Mouse (Mus musculus) liver (tissue): ENCODE results near the gene Naa38.

Experiments
- DNase-seq: peaks from one replicate; pipeline ENCODE4 v3.0.0-alpha.2; 2020; ENCODE audit warnings: mixed read lengths

Naa38 gene

DNA sequence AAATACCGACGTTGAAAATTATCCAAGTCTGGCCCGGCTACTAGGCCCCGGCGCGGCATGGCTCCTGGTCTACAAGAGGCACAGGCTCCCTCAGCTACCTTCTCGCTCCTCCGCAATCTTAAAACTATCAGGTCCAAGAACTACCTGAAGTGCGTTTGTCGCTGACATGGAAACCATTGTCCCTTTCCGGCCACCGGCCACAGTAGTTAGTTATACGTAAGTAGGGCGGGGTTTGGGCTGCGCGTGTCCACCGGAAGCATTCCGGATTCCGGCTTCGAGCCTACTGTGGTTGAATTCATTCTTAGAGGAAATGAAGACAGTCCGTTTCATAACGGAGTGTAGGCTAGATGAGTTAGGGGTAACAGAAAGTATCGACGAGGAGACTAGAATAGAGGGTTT lies at the start of gene Naa38, which contains the start of gene Cyb5d1:
Gene Naa38 (plus strand): TSS at position 253 of the 399 bp plus-strand sequence.
Gene Cyb5d1 (minus strand): TSS at position 397 of the 399 bp plus-strand sequence.
- peak; percentile 90 for DNase-seq

DNA sequence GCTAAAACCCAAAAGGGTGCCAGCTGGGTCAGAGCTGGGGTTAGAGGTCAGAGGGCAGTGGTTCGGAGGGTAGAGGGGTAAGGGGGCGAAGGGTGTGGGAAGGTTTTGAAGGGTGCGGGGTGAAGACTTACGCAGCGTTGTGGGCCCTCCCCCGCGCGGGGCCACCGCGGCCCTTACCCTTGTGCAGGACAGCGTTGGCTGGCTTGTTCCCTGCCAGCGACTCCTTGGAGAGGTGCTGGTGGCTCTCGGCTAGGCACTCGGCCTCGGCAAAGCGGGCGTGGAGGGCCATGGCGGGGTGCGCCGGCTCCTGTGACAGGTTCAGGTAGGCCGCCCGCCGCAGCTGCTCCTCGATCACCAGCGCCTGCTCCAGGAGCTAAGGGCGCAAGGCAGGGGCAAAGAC lies 48.8 kb upstream of the Naa38 start:
- no peak for DNase-seq

GRCm38 (mm10) chr11:69356544-69356943 lies 38.7 kb upstream of the Naa38 start:
- DNase-seq, result no peak

DNA sequence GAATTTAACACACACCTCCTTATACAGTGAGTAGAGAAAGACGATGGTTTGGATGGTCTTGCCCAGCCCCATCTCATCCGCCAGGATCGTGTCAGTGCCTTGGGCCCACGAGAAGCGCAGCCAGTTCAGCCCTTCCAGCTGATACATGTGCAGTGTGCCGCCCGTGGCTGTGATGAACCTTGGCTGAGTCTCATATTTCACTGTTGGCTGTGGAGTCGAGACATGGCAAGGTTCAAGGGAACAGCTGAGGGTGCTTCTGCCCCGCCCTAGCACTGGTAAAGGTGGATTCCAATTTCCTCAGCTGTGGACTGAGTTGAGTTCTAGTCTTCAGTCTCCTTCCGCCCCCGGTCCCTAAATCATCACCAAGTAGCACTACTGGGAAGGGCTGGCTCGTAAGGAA lies 37.6 kb upstream of the Naa38 start:
- DNase-seq, result no peak

DNA sequence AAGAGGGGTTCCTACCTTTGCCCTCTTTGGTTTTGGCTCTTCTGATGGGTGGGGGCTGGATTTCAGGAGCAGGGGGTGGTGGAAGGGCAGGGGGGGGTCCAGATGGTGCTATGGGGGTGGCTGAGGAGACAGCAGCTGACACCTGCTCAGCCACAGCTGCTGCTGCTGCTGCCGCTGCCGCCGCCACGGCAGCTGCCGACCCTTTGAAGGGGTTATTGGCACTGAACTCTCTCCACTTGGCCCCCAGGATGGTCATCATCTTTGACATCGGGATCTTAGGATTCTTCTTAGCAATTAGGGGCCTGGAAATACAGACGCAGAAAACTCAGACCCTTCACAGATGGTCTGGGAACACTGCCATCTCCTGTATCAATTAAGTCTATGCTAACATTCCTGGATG lies 33.3 kb upstream of the Naa38 start:
- no peak for DNase-seq

DNA sequence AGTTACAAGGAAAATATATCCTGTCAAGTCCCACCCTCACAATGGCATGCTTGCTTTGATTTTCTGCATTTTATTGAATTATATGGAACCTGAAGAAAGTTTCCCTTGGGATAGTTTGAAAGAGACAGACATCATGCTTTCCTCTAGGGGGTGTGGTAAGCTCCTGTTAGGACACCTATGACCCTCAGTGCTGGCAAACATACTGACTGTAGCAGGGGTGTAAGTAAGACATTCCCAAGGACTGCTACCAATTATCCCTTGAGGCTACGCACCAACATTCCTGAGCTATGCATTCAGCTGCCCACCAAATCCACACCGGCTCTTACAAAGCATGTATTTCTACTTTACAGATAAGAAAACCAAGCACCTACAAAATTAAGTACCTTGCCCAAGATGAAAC lies 32.8 kb upstream of the Naa38 start:
- DNase-seq, result no peak

DNA sequence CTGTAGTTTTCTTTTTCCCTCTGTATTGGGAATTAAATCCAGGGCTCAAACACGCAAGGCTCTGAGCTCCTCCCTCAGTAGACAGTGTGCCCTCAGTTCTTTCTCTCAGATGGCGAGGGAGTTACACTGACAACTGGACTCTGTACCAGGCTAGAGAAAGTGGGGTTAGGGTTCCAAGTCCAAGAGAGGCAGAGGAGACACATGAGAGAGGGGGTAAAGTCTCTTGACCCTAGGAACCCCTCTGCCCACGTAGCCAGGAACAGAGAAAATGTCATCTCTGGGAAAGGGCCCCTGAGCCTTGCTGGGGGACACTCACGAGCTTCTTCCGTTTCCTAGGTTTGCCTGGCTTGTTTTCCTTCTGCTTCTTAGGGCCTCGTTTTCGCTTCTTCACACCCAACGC lies 30.9 kb upstream of the Naa38 start:
- DNase-seq, result no peak

DNA sequence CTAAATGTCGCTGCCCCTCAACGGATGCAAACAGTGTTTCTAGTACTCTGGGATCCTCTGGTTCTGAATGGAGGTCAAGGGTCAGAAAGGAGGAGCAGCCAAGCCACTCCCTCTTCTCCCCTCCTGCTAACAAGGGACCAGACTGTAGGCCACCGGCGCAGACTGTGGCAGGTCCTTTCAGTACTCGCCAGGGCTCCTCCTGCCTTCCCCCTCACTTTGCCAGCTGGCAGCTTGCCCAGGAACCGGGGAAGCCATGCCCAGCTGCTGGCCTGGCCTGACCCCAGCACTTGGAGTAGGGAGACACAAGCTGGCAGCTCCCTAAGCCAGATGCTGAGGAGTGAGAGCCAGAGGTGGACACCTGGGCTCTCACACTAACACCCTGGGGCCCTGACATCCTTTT lies 30.4 kb upstream of the Naa38 start:
- peak; percentile 63 for DNase-seq

- DNase-seq, result no peak
These were observed 29.6 kb upstream of the Naa38 start for GRCm38 (mm10) chr11:69365722-69366121.

DNA sequence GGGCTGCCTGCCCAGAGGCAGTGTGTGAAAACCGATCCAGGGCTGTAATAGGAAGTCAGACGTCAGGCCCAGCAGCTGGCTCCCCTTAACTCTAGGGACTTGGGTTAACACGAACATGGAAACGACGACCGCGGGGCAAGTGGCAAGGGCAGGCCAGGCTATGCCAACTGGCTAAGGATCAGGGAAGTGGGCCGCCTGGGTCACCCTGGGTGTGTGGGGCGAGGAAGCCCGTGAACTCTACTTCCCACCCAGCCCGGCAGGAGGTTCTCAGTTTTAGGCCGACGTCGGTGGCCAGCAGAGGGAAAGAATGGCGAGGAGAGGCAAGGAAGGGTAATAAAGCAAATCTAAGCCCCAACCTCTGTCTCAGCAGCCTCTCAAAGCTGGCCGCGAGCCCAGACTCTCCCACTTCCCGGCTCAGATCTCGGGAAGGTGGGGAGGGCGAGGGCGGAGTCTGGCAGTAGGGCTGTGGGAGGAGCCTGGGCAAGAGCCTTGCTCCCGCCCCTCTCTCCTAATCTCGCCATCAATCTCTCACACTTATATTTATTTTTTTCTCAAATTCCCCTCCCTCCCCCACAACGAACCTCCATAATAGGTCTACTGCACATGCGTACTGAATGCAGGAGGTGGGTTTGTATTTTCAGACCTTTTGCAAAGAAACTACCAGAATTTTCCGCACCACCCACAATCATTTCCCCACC lies 29.0 kb upstream of the Naa38 start:
- peak; percentile 89 for DNase-seq

GRCm38 (mm10) chr11:69366855-69367615 lies 28.3 kb upstream of the Naa38 start:
- no peak for DNase-seq

DNA sequence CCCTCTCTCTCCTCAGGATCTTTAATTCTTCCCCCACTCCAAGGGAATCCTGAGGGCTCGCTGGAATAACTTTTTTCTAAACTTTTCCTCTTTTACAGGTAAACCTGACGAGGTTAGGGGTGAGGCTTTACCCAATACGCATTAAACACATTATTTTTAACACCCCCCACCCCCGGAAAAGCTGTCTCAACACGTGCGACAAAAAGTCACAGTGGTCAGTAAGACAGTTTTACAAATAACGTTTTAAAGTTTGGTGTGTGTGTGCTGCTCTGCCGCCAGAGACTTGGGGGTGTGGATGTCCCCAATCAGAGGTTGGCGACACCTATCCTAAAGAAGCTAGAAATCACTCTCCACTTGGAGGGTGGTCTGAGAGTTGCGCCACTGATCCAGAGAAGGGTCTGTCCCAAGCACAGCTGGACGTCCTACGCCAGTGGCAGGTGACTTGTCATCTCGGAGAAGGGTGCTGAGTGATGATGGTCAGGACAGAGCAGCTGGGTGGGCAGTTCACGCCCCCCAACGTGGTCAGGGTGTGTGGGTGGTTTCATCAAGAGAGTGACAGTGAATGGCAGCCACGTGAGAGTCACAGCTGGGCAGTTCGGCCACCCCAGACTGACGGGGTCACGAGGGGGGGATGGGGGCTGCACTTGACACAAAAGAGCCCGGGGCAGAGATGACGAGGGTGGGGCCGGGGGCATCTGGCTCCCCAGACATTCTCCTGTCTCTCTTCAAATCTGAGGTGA lies 27.5 kb upstream of the Naa38 start:
- DNase-seq, result peak; percentile 25

- peak; percentile 58 for DNase-seq
These were observed 26.7 kb upstream of the Naa38 start for GRCm38 (mm10) chr11:69368356-69369214.

DNA sequence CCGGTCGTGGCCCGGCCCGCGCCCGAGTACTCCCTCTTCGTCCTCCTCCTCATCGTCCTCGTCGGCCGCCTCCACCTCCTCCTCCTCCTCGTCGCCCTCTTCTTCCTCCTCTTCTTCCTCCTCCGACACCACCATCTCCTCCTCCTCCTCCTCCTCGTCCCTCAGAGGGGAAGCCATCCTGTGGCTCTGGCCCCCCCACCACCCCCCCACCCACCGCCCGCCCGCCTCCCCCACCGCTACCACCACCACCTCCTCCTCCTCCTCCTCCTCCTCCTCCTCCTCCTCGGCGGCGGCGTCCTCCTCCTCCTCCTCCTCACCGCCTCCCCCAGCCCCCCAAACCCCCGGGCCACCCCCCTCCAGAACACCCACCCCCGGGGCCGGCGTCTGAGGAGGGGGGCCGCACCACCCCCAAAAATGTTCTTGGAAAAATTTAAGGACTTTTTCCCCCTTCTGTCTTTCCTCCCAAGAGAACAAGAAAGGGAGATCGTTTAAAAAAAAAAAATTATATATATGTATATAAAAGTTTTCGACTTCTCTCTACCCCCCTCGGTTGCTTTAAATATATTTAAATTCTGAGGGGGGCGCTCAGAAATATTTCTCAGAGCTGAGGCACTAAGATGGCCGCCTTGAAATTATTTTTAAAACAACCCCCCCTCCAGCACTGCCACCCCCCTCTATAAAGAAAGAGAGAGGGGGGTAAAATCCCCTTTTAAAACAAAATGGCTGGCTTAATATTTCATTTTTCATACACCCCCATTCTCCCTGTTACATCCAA lies 25.9 kb upstream of the Naa38 start, which contains the start of gene Chd3:
Gene Chd3 (minus strand): TSS at position 192 of the 775 bp plus-strand sequence.
- peak; percentile 29 for DNase-seq

GRCm38 (mm10) chr11:69369990-69370816 lies 25.1 kb upstream of the Naa38 start:
- DNase-seq, result no peak

- DNase-seq, result no peak
These were observed 24.5 kb upstream of the Naa38 start for GRCm38 (mm10) chr11:69370817-69371215.

DNA sequence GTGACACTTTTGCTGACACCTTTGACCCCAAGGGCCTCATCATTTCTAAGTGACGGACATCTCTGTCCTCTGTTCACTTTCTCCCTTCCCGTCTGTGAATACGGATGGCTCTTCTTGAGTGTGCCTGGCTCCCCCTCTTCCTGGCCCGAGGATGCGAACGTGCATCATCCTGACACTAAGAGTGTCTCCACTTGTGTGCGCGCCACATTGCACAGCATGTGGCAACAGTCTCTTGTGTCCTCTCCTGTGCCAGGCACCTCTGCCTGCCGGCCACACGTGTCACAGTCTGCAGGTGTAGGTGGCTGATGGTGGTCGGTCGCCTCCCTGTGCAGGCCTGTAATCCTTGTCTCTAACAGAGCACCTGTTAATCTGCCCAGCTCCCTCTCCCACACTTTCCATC lies 23.7 kb upstream of the Naa38 start:
- DNase-seq, result no peak

GRCm38 (mm10) chr11:69372056-69372779 lies 23.1 kb upstream of the Naa38 start:
- DNase-seq, result peak; percentile 54

DNA sequence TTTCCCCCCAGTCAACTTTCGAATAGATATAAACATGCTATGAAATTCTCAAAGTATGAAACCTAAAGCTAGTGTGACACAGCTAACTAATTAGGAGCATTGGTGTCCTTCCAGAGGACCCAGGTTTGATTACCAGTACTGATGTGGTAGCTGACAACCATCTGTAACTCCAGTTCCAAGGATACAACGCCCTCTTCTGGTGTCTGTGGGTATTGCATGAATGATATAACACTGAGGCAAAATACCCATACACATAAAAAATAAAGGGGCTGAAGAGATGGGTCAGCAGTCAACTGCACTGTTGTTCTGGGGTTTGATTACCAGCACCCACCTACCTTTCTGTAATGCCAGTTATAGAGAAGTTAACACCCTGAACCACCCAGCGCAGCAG lies 22.5 kb upstream of the Naa38 start:
- DNase-seq, result peak; percentile 49
